Mouse (Mus musculus) heart, postnatal 0 days (tissue): ENCODE results near the gene Slc4a11.

Experiments
- CTCF ChIP-seq: IDR thresholded peaks from 2 replicates; pipeline ENCODE4 v1.5.1; 2016; ENCODE audit warnings: antibody characterized with exemption, control low read depth, low read depth
- EP300 ChIP-seq: IDR thresholded peaks from 2 replicates; pipeline ENCODE4 v1.6.1; 2016; ENCODE audit warnings: antibody characterized with exemption, low read depth

DNA sequence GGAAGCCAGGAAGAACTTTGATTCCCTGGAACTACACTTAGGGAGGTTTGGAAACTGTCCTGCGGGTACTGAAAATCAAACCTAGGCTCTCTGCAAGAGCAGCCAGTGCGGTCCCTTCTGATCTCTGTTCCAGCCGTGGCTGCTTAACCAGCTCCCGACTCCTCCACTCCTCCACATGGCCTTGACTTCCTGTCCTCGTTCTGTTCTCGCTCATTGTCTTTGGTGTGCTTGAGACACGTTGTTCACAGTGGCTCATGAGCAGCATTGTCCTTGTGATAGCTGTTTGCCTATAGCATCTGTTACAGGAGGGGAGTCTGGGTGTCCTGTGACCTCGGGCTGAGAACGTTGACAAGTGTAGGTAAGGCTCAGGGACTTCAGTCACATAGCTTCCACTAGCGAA is 20.1 kb downstream of the Slc4a11 start:
- TF ChIP-seq CTCF: no peak
- TF ChIP-seq EP300: no peak
